Mouse (Mus musculus): ENCODE data around the gene Zbtb20.

GRCm38 (mm10) chr16:43561956-43562355 is 686.3 kb downstream of the Zbtb20 start:
- TF ChIP-seq CTCF (IDR thresholded peaks at IDR 0.05; ENCODE audit: control insufficient read depth, insufficient read depth, low read length) (peak; percentile 17; the same call in 1 of the 2 replicates), POLR2A (IDR thresholded peaks at IDR 0.05; ENCODE audit: borderline replicate concordance, control insufficient read depth, low read depth, low read length) (no peak)

Data from bone marrow, adult 2 months (tissue).